Mouse (Mus musculus): Measurements from ENCODE around the gene Bend3. TPM values are rescaled to one million over a fixed set of nuclear protein-coding genes. Genes with fewer than 3 reads are reported as not detected.

Gene Bend3
- polyA plus RNA-seq, 1 experiment from 2014 or later, result 0.86 TPM

- peak; percentile 86 for ATAC-seq
- no peaks in the 10 kb centered on the region for H3K9me3 ChIP-seq (ENCODE audit: control insufficient read depth)
- TF ChIP-seq CTCF (IDR thresholded peaks at IDR 0.05; ENCODE audit: low read depth), result peak; percentile 5; the same call in 1 of the 2 replicates
- H3K9ac ChIP-seq (ENCODE audit: low read depth, low read length), result no peak overlapping the region
- no peak overlapping the region for H3K4me3 ChIP-seq (ENCODE audit: low read depth, low read length)
- H3K36me3 ChIP-seq (ENCODE audit: control insufficient read depth, insufficient read depth), result no peaks in the 10 kb centered on the region
- WGBS, result 48% methylated on average over 5 of the region's 5 CpGs
- H3K4me1 ChIP-seq (replicated peaks; ENCODE audit: control insufficient read depth, insufficient read depth, low read length), result 0 out of 2 replicates have a peak, but pooled peaks cover 4% of the 10 kb centered on the region
- H3K4me2 ChIP-seq (replicated peaks; ENCODE audit: low read depth), result no peak overlapping the region; the same call in 1 of the 2 replicates
- H3K27me3 ChIP-seq (replicated peaks; ENCODE audit: control insufficient read depth, insufficient read depth, low read length), result no peaks in the 10 kb centered on the region
- H3K27ac ChIP-seq (ENCODE audit: low read depth, low read length), result peak overlapping the region; percentile 50; the same call in 1 of the 2 replicates
Measured at GRCm38 (mm10) chr10:43462821-43463220, 15.8 kb upstream of the Bend3 start.

DNA sequence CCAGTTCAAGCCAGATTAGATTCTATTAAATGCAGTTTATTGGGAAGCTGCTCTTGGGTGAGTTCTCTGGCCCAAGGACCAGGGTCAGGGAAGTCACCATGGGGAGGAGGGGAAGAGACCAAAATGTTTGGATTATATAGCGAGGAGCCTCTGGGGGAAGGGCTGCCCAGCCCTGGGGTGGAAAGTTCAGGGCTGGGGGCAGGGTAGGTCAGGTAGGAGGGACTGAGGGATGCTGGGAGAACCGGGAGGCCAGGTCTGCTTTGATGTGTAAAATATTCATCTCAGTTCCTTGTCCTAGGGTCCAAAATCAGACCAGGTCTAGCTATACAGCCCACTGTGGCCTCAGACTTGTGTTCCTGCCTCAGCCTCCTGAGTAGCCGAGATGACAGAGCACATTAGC is 15.4 kb upstream of the Bend3 start:
- H3K27ac ChIP-seq (ENCODE audit: low read depth, low read length), result peak overlapping the region; percentile 50; the same call in 1 of the 2 replicates
- WGBS, result 25% methylated on average over 3 of the region's 3 CpGs

GRCm38 (mm10) chr10:43466223-43466622 is 12.4 kb upstream of the Bend3 start:
- H3K27ac ChIP-seq (ENCODE audit: low read depth, low read length), result no peak overlapping the region
- no peak overlapping the region for H3K9ac ChIP-seq (ENCODE audit: low read depth, low read length)
- H3K36me3 ChIP-seq (ENCODE audit: control insufficient read depth, insufficient read depth), result no peaks in the 10 kb centered on the region
- no peak for TF ChIP-seq CTCF (IDR thresholded peaks at IDR 0.05; ENCODE audit: low read depth)
- no peaks in the 10 kb centered on the region for H3K27me3 ChIP-seq (replicated peaks; ENCODE audit: control insufficient read depth, insufficient read depth, low read length)
- no peak for ATAC-seq
- H3K4me2 ChIP-seq (replicated peaks; ENCODE audit: low read depth), result no peak overlapping the region
- H3K4me1 ChIP-seq (replicated peaks; ENCODE audit: control insufficient read depth, insufficient read depth, low read length), result 0 out of 2 replicates have a peak, but pooled peaks cover 6% of the 10 kb centered on the region
- WGBS, result 78% methylated on average over 2 of the region's 2 CpGs
- no peaks in the 10 kb centered on the region for H3K9me3 ChIP-seq (ENCODE audit: control insufficient read depth)
- H3K4me3 ChIP-seq (ENCODE audit: low read depth, low read length), result no peak overlapping the region

More for the DNA sequence above, 15.4 kb upstream of the Bend3 start:
- no peaks in the 10 kb centered on the region for H3K36me3 ChIP-seq (ENCODE audit: control insufficient read depth, insufficient read depth)
- TF ChIP-seq CTCF (IDR thresholded peaks at IDR 0.05; ENCODE audit: low read depth), result no peak
- H3K4me3 ChIP-seq (ENCODE audit: low read depth, low read length), result no peak overlapping the region
- no peaks in the 10 kb centered on the region for H3K9me3 ChIP-seq (ENCODE audit: control insufficient read depth)
- no peak overlapping the region; the same call in 1 of the 2 replicates for H3K4me2 ChIP-seq (replicated peaks; ENCODE audit: low read depth)
- peak; percentile 44 for ATAC-seq
- 0 out of 2 replicates have a peak, but pooled peaks cover 6% of the 10 kb centered on the region for H3K4me1 ChIP-seq (replicated peaks; ENCODE audit: control insufficient read depth, insufficient read depth, low read length)
- H3K27me3 ChIP-seq (replicated peaks; ENCODE audit: control insufficient read depth, insufficient read depth, low read length), result no peaks in the 10 kb centered on the region
- no peak overlapping the region for H3K9ac ChIP-seq (ENCODE audit: low read depth, low read length)

DNA sequence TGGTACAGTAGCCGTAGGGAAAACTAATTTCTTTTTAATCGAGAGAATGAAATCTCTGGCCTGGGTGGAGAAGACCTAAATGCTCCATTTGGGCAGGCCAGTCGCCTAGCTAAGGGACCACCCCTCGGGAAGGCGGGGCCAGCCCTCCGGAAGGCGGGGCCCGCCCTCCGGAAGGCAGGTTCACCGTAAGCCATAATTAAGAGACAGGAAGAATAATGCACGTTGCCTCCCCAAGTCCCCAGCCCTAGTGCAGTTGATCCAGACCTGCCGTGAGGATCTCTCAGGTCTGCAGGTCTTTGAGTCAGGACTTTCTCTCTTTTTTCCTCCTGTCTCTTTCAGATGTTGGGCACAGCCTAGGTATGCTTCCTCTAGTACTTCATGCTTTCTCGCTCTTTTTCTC is 11.0 kb upstream of the Bend3 start:
- WGBS, result 32% methylated on average over 13 of the region's 13 CpGs
- 0 out of 2 replicates have a peak, but pooled peaks cover 6% of the 10 kb centered on the region for H3K4me1 ChIP-seq (replicated peaks; ENCODE audit: control insufficient read depth, insufficient read depth, low read length)
- no peak for ATAC-seq
- TF ChIP-seq CTCF (IDR thresholded peaks at IDR 0.05; ENCODE audit: low read depth), result no peak
- no peaks in the 10 kb centered on the region for H3K9me3 ChIP-seq (ENCODE audit: control insufficient read depth)
- H3K27ac ChIP-seq (ENCODE audit: low read depth, low read length), result no peak overlapping the region
- no peaks in the 10 kb centered on the region for H3K36me3 ChIP-seq (ENCODE audit: control insufficient read depth, insufficient read depth)
- H3K4me3 ChIP-seq (ENCODE audit: low read depth, low read length), result no peak overlapping the region
- H3K4me2 ChIP-seq (replicated peaks; ENCODE audit: low read depth), result peak overlapping the region; percentile 24; the same call in 1 of the 2 replicates
- H3K27me3 ChIP-seq (replicated peaks; ENCODE audit: control insufficient read depth, insufficient read depth, low read length), result no peaks in the 10 kb centered on the region
- H3K9ac ChIP-seq (ENCODE audit: low read depth, low read length), result no peak overlapping the region

DNA sequence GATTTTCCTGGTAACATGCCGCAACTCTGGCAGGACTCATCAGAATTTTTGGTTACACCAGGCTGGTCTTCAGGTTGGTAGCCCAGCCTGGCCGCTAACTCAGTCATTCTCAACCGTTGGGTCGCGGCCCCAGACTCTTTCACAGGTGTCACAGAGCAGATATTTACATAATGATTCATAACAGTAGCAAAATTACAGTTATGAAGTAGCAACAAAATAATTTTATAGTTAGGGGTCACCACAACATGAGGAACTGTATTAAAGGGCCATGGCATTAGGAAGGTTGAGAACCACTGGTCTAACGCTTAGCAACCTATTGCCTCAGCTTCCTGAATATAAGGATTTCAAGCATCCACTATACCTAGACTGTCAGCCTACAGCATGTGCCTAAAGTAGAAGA is 10.3 kb upstream of the Bend3 start:
- Histone ChIP-seq H3K9me3 (ENCODE audit: control insufficient read depth) (no peaks in the 10 kb centered on the region), H3K4me3 (ENCODE audit: low read depth, low read length) (no peak overlapping the region), H3K9ac (ENCODE audit: low read depth, low read length) (no peak overlapping the region), H3K4me1 (replicated peaks; ENCODE audit: control insufficient read depth, insufficient read depth, low read length) (0 out of 2 replicates have a peak, but pooled peaks cover 3% of the 10 kb centered on the region), H3K4me2 (replicated peaks; ENCODE audit: low read depth) (no peak overlapping the region), H3K27me3 (replicated peaks; ENCODE audit: control insufficient read depth, insufficient read depth, low read length) (no peaks in the 10 kb centered on the region), H3K36me3 (ENCODE audit: control insufficient read depth, insufficient read depth) (no peaks in the 10 kb centered on the region), H3K27ac (ENCODE audit: low read depth, low read length) (no peak overlapping the region)
- ATAC-seq, result no peak
- 90% methylated on average over 6 of the region's 6 CpGs for WGBS
- no peak for TF ChIP-seq CTCF (IDR thresholded peaks at IDR 0.05; ENCODE audit: low read depth)

GRCm38 (mm10) chr10:43475376-43475775 is 3.3 kb upstream of the Bend3 start:
- Histone ChIP-seq H3K36me3 (ENCODE audit: control insufficient read depth, insufficient read depth) (no peaks in the 10 kb centered on the region), H3K4me1 (replicated peaks; ENCODE audit: control insufficient read depth, insufficient read depth, low read length) (no peaks in the 10 kb centered on the region), H3K27ac (ENCODE audit: low read depth, low read length) (no peak overlapping the region), H3K4me2 (replicated peaks; ENCODE audit: low read depth) (no peak overlapping the region), H3K4me3 (ENCODE audit: low read depth, low read length) (no peak overlapping the region), H3K27me3 (replicated peaks; ENCODE audit: control insufficient read depth, insufficient read depth, low read length) (no peaks in the 10 kb centered on the region), H3K9ac (ENCODE audit: low read depth, low read length) (no peak overlapping the region), H3K9me3 (ENCODE audit: control insufficient read depth) (no peaks in the 10 kb centered on the region)
- peak; percentile 68 for TF ChIP-seq CTCF (IDR thresholded peaks at IDR 0.05; ENCODE audit: low read depth)
- no peak for ATAC-seq
- WGBS, result 51% methylated on average over 4 of the region's 4 CpGs
